Comparison of ENCODE assay signal across 14 mouse cellular contexts in genomic region chr17:4864901-4865300, GRCm38 (mm10).
A peak's percentile ranks its signal among the peaks of the same experiment; 100 is the strongest.
DNase-seq lines count a peak whose midpoint lies in the region; ATAC-seq and TF ChIP-seq lines count a peak whose summit lies in the region.
"Had no signal": no experiment of that assay in that cellular context is flagged by ENCODE, and none has a peak within 500 bp of the region (broad histone marks: within the 10 kb centered on the region; RNA-seq: fewer than 3 reads in every experiment).

No protein-coding gene starts in this region.

- peak overlapping the region; percentile 57; the same call in 1 of the 2 replicates for H3K4me2 ChIP-seq in limb, embryonic 13.5 days (replicated peaks)
- peak overlapping the region; percentile 45 for H3K4me2 ChIP-seq in forebrain, postnatal 0 days (ENCODE audit: low read depth)
- no peak overlapping the region; the same call in 1 of the 2 replicates for H3K4me2 ChIP-seq in stomach, embryonic 14.5 days (replicated peaks; ENCODE audit: low read depth, low read length)

- TF ChIP-seq CTCF in forebrain, postnatal 0 days (IDR thresholded peaks at IDR 0.05; ENCODE audit: low read depth) = no peak

- ATAC-seq in limb, embryonic 13.5 days (ENCODE audit: low FRiP score, low read depth) = no peak
- ATAC-seq in forebrain, postnatal 0 days = no peak
- ATAC-seq in stomach, embryonic 14.5 days (ENCODE audit: insufficient number of reproducible peaks, insufficient read depth, low FRiP score, low read depth) = no peak
- ATAC-seq: CD4-positive, CD25-positive, alpha-beta regulatory T cell, adult 4 months; intestine, postnatal 0 days had no signal

- DNase-seq in limb, embryonic 10.5 days (ENCODE audit: low spot score) = no peak
- DNase-seq in fat pad, adult 2 months (ENCODE audit: extremely low read depth, low read depth, low spot score) = peak; percentile 82
- peak; percentile 14 for DNase-seq in forebrain, postnatal 0 days
- DNase-seq in urinary bladder, postnatal 14 days (ENCODE audit: low spot score) = no peak
- no peak for DNase-seq in ovary, adult 18-20 months (ENCODE audit: low spot score)
- DNase-seq: left cerebral cortex, postnatal 4 days; lung, postnatal 14 days; right cerebral cortex, postnatal 25 days had no signal

- 87% methylated on average over 10 of the region's 10 CpGs for WGBS in limb, embryonic 13.5 days
- 88% methylated on average over 10 of the region's 10 CpGs for WGBS in limb, embryonic 10.5 days
- 67% methylated on average over 10 of the region's 10 CpGs for WGBS in forebrain, postnatal 0 days
- 74% methylated on average over 10 of the region's 10 CpGs for WGBS in stomach, embryonic 14.5 days

- no peak overlapping the region for H3K9ac ChIP-seq in limb, embryonic 13.5 days
- peak overlapping the region; percentile 23 for H3K9ac ChIP-seq in forebrain, postnatal 0 days
- H3K9ac ChIP-seq in stomach, embryonic 14.5 days (replicated peaks; ENCODE audit: low read depth, low read length) = no peak overlapping the region
- H3K9ac ChIP-seq: heart, embryonic 15.5 days; midbrain, embryonic 12.5 days had no signal

- no peaks in the 10 kb centered on the region for H3K36me3 ChIP-seq in limb, embryonic 13.5 days
- no peaks in the 10 kb centered on the region for H3K36me3 ChIP-seq in limb, embryonic 10.5 days
- H3K36me3 ChIP-seq in forebrain, postnatal 0 days (ENCODE audit: insufficient read depth) = no peaks in the 10 kb centered on the region
- no peaks in the 10 kb centered on the region for H3K36me3 ChIP-seq in stomach, embryonic 14.5 days (ENCODE audit: control insufficient read depth, insufficient read depth, low read length)
- H3K36me3 ChIP-seq: heart, embryonic 15.5 days; midbrain, embryonic 12.5 days had no signal

- no peak overlapping the region for H3K4me3 ChIP-seq in limb, embryonic 13.5 days
- H3K4me3 ChIP-seq in limb, embryonic 10.5 days = no peak overlapping the region
- no peak overlapping the region for H3K4me3 ChIP-seq in forebrain, postnatal 0 days (ENCODE audit: low read depth, low read length)
- H3K4me3 ChIP-seq in stomach, embryonic 14.5 days (ENCODE audit: low read depth, low read length) = no peak overlapping the region
- H3K4me3 ChIP-seq: heart, embryonic 15.5 days; midbrain, embryonic 12.5 days had no signal

- peaks cover 27% of the 10 kb centered on the region for H3K4me1 ChIP-seq in limb, embryonic 13.5 days
- peaks cover 9% of the 10 kb centered on the region for H3K4me1 ChIP-seq in limb, embryonic 10.5 days
- peaks cover 11% of the 10 kb centered on the region for H3K4me1 ChIP-seq in forebrain, postnatal 0 days (ENCODE audit: insufficient read depth)
- H3K4me1 ChIP-seq in stomach, embryonic 14.5 days (ENCODE audit: control insufficient read depth, insufficient read depth, low read length) = peaks cover 6% of the 10 kb centered on the region; the same call in 1 of the 2 replicates

- 0 out of 2 replicates have a peak, but pooled peaks cover 5% of the 10 kb centered on the region for H3K27me3 ChIP-seq in limb, embryonic 13.5 days
- H3K27me3 ChIP-seq in limb, embryonic 10.5 days (ENCODE audit: low read depth, poor library complexity, severe bottlenecking) = no peaks in the 10 kb centered on the region
- no peaks in the 10 kb centered on the region for H3K27me3 ChIP-seq in forebrain, postnatal 0 days (ENCODE audit: insufficient read depth, low read length)
- H3K27me3 ChIP-seq in stomach, embryonic 14.5 days (ENCODE audit: control insufficient read depth, insufficient read depth, low read length) = no peaks in the 10 kb centered on the region
- H3K27me3 ChIP-seq: heart, embryonic 15.5 days; midbrain, embryonic 12.5 days had no signal

- no peaks in the 10 kb centered on the region; the same call in 1 of the 2 replicates for H3K9me3 ChIP-seq in limb, embryonic 13.5 days
- no peaks in the 10 kb centered on the region for H3K9me3 ChIP-seq in limb, embryonic 10.5 days (replicated peaks)
- no peaks in the 10 kb centered on the region for H3K9me3 ChIP-seq in forebrain, postnatal 0 days (ENCODE audit: low read length)
- no peaks in the 10 kb centered on the region for H3K9me3 ChIP-seq in stomach, embryonic 14.5 days (ENCODE audit: control insufficient read depth, low read depth, low read length)
- H3K9me3 ChIP-seq: heart, embryonic 15.5 days; midbrain, embryonic 12.5 days had no signal

- H3K27ac ChIP-seq in limb, embryonic 13.5 days = no peak overlapping the region
- H3K27ac ChIP-seq in limb, embryonic 10.5 days = no peak overlapping the region
- peak overlapping the region; percentile 60; the same call in 1 of the 2 replicates for H3K27ac ChIP-seq in forebrain, postnatal 0 days (ENCODE audit: low read depth, low read length)
- peak overlapping the region; percentile 63; the same call in 1 of the 2 replicates for H3K27ac ChIP-seq in stomach, embryonic 14.5 days (ENCODE audit: low read length)

Comparison
In these comparisons a context has a peak if more than half of its experiments do, and no peak if none do; other contexts are left out.
1. H3K27ac ChIP-seq: peak in forebrain, postnatal 0 days (single experiment) and stomach, embryonic 14.5 days (single experiment); none in limb, embryonic 13.5 days (single experiment) and limb, embryonic 10.5 days (single experiment).
2. DNase-seq: peak in fat pad, adult 2 months (single experiment) and forebrain, postnatal 0 days (single experiment); none in limb, embryonic 10.5 days (single experiment), urinary bladder, postnatal 14 days (single experiment) and ovary, adult 18-20 months (single experiment).